Mouse (Mus musculus) cerebellum, postnatal 25 days (tissue): ENCODE measurements at regions not wholly inside any gene's neighbourhood (a gene's known extent, or its start where the extent isn't known, plus 50 kb on each side); places are given as distances from the start of the nearest gene placed in this dataset.

ENCODE experiments used
- DNase-seq, 2 experiments: peaks; one replicate each; pipeline ENCODE4 v3.0.0; 2021; ENCODE audit warnings: mixed read lengths in 2 of 2

DNA sequence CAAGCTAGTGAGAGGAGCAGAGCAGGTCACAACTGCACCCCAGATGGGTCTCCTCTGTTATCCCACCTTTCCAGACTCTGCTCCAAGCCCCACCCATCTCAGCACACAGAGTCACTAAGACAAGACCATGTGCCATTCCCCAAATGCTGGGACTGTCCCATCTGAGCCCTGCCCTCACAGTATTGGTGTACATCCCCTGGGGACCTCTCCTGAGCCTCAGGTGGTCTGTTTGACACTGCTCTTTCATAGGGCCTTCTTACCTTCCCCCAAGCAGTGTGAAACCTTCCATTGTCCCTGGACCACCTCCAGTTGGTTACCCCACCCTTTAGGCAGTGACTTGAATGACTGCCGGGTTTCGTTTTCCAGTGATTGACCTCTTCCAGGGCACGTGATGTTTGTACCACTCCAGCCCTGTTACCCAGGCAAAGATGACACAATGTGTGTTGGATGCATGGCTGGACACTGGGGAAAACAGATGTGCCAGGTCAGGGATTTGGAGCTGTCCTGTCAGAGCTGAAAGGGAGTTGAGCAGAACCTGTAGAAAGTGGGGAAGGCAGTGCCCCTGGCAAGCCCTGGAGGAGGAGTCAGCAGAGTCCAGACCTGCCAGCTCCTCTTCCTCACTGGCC is 219.5 kb upstream of the Zmiz1 start:
- DNase-seq: no peak

DNA sequence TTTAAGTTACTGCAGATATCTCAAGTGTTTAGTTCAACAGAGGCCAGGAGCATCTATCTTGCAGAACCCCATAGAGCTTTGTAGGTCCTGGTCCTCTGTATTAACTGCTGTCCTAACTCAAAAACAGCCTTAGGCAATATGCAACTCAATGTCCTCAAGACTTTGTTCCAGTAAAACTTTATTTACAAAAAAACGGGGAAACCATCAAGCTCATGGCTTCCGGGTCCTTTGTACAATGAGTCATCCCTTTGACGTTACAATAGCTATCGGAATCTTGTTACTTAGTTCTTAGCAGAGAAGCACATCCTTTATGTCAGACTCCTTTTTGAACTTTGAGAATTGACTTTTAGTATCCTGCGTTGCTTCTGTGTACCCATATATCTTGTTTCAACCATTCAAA is 216.2 kb upstream of the Zmiz1 start:
- DNase-seq: no peak

DNA sequence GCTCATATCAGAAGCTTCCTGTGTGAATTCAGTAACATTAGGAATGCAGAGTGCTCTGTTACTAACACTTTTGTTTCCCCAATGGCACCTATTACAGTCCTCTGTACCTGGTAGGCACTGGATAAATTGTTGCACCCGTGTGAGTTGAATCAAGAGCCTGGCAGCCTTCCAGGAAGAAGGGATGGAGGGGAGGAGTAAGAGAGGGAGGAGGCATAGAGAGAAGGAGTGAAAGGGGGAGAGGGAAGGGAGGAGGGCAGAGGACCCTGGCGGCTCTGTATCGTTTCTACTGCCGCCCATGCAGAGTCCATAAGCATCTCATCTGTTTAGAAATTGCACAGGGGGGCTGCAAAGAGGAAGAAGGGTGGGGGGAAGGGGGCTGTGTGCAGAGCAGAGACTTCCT is 215.7 kb upstream of the Zmiz1 start:
- no peak for DNase-seq

DNA sequence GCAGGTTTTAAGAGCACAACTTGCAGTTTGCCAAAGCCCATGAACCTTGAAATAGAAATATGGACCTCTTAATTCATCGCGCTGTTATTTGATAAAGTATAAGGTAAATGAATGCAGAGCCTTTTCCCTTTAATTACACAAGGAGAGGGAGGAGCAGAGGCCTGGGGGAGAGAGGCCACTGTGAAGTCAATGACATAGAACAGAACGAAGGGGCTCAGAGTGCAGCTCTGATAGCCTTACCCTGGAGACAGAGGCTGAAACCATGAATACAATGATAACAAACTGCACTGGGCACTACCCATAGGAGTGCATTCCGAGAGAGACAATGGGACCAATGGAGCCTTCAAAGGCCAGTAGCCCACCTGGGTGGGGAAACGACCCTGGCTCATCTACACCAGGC is 215.3 kb upstream of the Zmiz1 start:
- no peak for DNase-seq

DNA sequence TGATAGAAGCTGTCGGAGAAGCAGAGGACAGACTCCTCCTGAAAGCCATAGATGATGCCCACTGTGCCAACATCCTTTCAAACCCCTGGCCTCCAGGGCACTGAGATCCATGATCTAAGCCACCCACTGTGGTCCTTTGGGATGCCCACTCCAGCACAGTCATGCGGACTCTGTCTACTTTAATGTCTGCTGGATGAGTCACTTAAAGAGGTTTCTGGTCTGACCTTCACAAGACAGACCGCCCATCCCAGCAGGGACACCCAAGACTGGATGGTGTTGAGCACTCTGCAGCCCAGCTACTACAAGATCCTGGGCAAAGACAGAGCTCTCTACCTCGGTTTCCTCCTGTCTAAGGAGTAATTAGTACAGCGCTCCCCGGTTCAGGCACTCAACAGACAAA is 214.1 kb upstream of the Zmiz1 start:
- DNase-seq: no peak

DNA sequence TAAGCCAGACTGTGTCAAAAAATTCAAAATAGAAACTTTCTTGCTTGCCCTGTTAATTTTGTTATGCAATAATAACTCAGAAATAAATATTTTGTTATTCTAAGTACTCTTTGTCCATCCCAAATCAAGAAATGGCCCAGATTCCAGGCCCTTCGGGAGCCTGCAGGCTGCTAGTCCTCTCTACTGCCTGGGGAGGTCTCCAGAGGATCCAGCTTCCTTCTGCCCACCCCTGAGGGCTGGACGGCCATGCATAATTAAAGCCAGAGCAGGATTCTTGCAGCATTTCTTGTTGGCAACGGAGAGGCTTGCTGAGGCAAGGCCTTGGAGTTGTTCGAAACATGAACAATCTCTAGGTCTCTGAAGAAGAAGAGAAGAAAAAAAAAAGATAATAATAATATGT is 213.3 kb upstream of the Zmiz1 start:
- DNase-seq: no peak

DNA sequence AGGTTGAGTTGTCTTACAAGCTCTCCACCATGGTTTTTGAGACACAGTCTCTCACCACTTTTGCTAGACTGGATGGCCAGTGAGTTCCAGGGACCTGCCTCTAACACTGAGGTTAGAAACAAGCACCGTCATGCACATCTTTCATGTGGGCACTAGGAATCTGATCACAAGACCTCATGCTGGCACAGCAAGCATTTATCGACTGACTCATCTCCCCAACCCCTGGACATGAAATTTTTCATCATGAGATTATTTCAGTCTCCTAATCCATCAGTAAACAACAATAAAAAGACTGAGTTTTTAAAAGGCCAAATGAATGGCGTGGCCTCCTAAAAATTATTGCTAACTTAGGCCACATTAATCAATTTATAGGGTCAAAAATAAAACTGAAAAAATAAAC is 210.0 kb upstream of the Zmiz1 start:
- DNase-seq: no peak

DNA sequence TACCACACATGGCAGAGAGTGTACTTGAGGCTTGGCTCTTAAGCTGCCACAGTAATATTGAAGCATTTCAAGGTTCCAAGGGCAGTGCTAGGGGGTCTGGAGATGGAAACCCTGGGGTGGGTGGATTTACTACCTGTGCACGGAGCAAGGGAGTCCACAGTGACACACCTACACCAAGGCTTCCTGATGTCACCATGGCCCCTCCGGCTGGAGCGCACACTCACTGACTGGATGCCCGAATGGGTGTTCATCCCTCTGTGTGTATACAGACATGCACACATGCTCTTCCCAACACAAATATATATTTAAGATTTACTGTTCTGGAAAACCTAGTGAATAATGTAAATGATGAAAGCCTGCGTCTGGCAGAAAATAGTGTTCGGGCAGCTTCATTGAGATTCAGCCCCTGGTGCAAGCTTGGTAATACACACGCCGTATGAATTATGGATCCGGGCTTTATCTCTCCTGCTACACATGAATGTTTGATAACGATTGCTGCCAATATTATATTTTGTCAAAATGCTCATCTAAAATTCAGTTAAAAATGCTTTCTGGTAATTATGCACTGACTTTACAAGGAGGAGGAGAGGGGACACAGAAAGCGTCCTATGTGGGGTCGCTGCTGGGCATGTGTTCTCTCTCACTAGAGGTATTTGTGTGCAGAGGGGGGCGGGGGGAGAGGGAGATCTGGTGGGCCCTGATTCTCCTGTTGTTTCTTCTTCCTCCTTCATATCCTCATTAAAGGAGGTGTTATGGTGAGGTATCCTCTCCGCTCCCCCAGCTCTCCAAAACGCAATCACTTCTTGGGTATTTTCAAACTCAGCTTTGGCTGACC is 205.8 kb upstream of the Zmiz1 start:
- DNase-seq: no peak

DNA sequence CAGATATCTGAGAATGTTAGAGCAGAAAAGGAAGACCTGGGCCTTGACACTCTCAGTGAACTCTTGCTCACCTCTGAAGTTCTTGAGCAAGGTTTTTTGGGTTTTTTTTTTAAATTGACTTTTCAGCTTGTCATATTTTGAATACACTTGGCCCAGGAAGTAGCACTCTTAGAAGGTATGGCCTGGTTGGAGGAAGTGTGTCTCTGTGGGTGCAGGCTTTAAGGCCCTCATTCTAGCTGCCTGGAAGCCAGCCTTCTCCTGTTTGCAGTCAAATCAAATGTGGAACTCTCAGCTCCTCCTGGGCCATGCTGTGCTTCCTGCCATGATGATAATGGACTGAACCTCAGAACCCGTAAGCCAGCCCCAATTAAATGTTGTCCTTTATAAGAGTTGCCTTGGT is 195.9 kb upstream of the Zmiz1 start:
- no peak for DNase-seq

DNA sequence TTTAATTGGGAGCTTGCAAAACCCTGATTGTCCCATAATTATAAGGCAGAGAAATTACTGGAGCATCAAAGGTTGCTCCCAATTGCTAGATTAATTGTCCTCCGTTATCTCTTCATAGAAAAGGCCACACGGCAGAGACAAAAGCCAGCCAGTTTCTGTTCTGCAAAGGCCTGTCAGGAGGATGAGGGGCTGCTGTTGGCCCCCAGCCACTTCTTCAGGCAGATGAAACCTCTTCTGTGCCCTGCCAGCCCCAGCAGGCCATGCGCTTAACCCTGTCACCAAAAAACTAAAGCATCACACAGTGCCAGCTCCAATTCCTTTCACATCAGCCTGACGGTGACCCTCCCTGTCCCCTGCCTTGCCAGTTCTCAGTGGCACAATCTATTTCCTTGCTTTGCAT is 192.1 kb upstream of the Zmiz1 start:
- DNase-seq: no peak

DNA sequence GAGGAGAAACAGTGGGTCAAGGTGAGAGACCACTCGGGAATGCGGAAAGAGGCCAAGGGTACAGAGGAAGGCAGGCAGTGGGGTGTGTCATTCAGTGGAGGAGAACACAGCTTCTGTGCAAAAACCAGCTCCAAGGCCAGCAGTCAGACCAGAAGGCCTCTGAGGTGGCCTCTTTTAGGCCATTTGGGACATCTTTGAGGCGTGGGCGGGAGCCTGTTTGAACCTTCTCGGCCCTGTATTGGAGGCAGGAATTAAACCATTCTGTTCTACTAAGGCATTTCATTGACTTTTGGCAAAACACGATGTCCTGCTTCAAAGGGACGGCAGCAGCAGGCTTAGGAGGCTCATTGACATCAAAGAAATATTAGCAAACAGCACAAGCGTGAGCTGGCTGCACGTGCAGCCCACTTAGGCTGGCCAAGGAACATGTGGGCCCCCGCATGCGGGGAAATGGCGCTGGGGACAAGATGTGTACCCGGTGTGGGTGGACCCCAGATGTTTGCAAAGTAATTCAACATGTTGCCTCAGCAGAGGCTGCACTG is 190.8 kb upstream of the Zmiz1 start:
- DNase-seq: no peak

DNA sequence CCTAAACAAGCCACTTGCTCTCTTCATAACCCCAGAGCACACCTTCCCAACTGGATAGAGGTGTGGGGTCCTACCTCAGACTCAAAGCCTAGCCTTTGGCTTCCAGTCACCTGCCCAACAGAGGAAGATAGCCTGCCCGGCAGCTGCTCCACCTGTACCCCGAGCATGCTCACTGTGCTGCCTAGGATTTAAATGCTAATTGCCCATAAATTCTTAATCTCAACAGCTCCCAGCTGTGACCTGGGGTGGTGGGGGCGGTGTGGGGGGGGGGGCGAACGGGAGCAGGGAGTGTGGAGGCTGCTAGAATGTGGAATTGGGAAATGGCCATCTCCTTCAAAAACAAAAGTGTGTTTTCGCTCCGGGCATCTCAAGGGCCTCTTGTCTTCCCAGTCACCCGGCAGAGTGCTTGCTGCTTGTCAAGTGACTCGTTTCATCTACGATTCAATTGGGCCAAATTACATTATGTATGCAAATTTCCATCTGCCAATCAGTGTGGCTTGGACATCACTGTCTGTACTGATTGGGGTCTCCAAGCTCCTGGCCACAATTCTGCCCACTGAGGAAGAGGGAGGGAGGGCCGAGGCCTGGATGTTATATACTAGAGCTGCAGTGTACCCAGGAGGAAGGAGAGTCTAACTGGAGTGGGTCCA is 188.6 kb upstream of the Zmiz1 start:
- no peak for DNase-seq

DNA sequence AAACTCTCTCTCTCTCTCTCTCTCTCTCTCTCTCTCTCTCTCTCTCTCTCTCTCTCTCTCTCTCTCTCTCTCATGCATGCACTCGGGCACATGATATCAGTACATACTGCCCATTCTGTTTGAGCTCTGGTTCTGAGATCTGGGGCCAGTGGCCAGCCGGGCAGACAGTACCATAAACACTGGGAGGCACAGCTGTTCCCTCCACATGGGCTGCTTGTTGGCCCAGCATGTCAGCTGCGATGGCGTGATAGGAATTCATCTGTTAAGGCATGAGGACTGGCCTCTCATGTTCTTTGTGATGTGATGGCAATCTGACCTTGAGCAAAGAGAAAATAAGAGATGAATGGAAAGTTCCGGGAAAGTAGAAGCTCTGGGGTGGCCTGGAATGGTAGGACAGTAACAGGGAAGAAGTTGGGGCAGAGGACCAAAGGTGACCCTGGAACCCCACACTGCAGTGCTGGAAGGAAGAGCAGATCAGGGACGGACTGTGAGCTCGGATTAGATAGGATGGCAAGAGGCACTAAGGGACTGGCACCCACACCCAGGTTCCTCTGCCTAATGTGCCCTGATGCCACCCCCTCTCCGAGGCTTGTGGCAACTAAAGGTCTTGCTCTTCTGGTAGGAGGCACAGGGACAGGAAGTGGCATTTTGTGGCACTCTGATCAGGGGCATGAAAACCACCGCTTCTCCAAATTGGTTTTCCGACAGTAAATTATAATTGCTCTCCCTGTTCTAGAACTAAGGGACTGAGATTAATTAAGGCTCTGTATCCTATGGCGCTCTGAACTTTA is 186.4 kb upstream of the Zmiz1 start:
- DNase-seq: no peak

DNA sequence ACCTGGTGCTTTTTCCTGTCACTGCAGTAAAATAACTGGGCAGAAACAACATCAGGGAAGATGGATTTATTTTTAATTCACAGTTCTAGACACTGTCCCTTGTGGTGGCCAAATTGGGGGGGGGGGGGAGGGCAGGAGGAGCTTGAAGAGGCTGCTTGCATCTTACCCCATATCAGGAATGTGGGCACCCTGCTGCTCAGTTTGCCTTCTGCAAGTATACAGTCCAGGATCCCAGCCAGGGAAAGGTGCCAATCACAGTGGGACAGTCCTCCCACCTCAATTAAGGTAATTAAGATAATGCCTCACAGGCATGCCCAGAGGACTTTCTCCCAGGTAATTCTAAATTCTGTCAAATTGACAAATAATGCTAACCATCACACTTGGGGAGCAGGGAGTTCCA is 179.2 kb upstream of the Zmiz1 start:
- peak; percentile 61 to 76 for DNase-seq

DNA sequence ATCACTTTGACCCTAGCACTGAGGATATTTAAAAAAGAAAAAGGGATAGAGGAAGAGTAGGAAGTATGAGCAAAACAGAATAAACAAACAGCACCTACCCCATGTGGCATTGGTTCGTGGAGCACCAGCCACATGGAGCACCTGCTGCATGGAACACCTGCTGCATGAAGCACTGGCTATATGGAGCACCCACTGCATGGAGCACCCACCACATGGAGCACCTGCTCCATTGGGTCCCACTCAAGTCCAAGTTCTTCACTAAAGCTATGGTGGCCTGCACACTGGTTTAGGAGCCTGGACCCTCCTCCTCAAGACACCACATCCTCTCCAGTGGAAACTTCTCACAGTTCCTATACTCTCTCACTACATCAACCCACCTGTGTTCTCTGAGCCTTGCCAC is 166.4 kb upstream of the Zmiz1 start:
- DNase-seq: peak in 1 of 2 experiments; percentile 1

DNA sequence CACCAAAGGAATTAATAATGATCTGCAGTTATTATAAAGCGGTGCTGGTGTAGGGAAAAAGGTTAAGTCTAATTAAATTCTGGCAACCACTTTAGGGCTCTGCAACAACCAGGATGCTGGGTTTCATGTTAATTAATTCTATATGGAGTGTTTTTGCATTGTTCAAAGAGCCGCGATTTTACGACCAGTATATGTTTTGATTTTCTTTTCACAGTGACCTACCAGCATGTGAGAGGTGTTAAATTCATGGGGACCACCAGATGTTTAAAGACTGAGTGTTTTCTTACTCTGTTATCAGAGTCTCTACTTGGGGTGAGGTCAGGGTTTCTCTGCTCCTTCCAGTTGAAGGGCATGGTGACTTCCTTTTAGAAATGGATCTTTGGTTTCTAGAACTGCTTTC is 164.8 kb upstream of the Zmiz1 start:
- no peak for DNase-seq

DNA sequence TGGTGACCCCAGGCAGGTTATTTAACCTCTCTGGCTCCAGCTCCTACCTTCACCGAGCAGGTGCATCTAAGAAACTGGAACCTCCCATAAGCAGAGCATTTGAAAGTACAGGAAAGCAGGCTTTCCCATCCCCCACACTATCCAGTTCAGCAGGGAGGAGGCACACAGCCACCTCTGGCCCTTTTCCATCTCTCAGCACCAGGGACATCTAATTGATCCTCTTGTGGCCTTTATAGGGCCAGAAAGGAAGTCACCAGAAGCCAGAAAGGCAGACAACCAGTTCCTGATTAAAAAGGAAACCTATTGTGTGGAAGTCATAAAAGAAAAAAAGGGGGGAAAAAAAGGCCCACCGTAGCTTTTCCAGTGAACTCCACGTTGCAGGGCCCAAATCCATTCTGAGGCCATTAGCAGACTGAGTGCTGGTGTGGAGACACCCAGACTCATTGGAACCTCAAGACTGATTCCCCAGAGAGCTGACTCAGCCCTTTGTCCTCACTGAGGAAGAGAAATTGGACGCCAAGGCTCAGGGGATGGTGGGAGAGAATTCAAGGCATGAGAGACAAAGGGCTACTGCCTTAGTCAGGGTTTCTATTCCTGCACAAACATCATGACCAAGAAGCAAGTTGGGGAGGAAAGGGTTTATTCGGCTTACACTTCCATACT is 163.2 kb upstream of the Zmiz1 start:
- peak in 1 of 2 experiments; percentile 10 for DNase-seq

DNA sequence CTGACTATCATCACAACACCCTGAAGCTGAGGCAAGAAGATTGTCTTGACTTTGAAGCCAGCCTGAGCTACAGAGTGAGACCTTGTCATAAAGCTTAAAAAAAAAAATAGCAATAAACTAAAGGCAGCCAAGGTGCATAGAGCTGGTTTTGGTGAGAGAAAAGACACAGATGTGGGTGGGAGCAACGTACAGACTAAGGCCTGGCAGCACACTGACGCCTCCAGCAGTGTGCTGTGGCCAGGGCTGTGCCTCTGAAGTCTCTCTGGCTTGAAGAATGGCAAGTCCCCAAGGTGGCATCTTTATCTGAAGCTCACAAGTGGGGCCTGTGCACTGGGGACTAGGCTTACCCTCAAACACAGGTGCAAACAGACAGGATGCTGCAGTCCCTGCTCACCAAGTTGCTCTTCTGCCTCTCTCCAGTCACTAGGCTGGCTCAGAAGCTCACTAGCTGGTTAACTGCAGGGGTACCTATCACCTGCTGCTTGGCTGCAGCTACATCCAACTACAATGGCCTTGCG is 159.3 kb upstream of the Zmiz1 start:
- DNase-seq: no peak

DNA sequence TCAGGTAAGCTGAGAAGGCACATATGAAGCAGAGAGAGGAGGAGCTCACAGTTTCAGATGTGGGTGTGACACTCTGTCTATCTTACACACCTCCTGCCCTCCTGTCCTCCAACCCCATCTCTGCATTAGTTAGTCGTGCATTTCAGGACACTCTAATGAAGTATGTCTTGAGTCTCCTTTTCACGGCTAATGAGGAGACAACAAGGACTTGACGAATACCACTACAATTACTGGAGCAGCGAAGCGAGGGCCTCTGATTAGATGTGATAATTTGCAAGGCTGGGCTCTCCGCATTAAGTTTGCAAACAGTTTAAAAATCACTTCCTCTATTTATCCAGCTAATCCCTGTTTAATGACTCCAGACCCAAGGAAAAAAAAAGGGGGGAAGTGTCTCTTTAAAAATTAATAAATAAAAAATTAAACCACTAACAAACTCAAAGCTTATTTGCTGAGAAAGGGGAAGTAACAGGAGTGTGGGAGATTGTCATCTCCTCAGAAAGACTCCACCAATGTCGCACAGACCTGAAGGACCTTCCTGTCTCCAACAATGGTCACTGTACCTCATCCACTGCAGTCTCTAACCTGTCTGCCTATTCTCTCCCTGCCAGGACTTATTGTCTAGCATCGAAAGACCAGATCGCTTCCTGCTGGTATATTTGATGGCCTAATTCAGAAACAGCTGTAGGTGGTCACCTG is 157.5 kb upstream of the Zmiz1 start:
- DNase-seq: no peak

DNA sequence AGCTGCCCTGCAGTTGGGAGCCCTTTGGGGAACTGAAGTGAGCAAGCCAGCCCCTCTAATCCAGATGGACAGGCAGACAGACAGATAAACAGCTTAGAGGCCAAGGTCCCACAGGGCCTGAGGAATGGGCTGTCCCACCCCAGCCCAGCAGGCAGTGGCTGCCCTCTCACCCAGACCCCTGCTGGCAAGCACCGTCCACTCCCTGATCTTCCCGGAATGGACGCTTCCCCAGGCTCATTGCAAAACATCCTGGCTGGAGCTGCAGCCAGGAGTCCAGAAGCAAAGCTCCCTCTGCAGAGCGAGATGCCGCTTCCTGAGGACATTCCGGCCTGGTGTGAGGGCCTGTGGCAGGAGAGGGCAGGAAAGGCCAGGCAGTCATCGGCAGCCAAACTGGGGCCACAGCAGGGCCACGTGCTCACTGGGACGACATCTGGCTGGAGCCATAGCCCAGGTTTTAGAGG is 154.6 kb upstream of the Zmiz1 start:
- DNase-seq: peak; percentile 47 to 55

DNA sequence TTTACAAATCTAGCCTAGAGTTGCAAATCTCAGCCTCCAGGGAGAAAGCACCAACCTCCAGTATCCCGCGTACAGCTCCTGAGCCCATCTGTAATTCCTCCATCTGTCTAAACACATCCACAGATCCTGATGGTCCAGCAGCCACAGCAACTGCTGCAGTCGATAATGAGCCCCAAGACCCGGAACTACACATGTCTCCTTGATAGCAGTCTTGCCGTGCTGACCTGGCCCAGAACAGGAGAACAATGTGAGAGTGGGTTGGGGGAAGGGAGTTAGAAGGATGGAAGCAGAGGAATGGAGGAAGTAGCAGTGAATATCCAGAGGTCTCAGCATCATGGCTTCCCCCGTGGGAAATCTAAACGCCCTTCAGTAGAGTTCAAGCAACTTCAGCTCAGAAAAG is 152.8 kb upstream of the Zmiz1 start:
- DNase-seq: no peak
